Mouse (Mus musculus) G1E (cell line): ENCODE data around the gene D830030K20Rik.
"Not testable (repeated sequence)": the region's sequence is repeated elsewhere in the genome, so short reads cannot be mapped to it uniquely, and the experiment has no call there.

ENCODE experiments used
- CTCF ChIP-seq: IDR thresholded peaks from 2 replicates; pipeline ENCODE4 v1.5.1; 2012; ENCODE audit warnings: low read depth, low read length, inconsistent platforms, mixed read lengths
- GATA1 ChIP-seq: IDR thresholded peaks from 2 replicates; pipeline ENCODE4 v1.6.1; 2012; ENCODE audit warnings: borderline replicate concordance, low read length, inconsistent platforms, mixed read lengths
- GATA2 ChIP-seq: IDR thresholded peaks from 2 replicates; pipeline ENCODE4 v1.6.1; 2012; ENCODE audit warnings: low read depth, low read length, inconsistent platforms, borderline replicate concordance
- POLR2AphosphoS5 ChIP-seq: IDR thresholded peaks from 2 replicates; pipeline ENCODE4 v1.6.1; 2012; ENCODE audit warnings: low read depth, low read length, inconsistent platforms; ENCODE audit not compliant: insufficient replicate concordance
- TAL1 ChIP-seq: conservative IDR thresholded peaks from 2 replicates; pipeline ENCODE4 v1.6.1; 2012; ENCODE audit warnings: low read depth, low read length, inconsistent platforms, mixed read lengths

DNA sequence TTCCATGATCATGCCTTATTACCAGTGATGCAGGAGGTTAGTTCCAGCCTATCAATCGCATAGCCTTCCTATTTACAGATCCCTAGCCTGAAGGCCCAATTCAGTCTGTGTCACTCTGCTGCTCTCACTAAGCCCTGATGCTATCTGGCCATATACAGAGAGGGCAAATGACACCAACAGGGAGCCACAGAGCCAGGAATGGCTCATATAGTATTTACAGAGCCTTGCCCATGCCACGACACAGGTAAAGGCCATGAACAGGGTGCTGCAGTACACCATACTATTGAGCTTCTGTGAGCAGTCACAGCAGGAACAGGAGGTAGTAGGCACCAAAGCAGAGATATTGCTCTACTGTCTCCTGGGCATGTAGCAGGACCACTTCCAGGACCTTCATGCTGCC lies 54.2 kb downstream of the D830030K20Rik start:
- not testable (repeated sequence) for TF ChIP-seq CTCF, GATA1, GATA2, TAL1, POLR2AphosphoS5
